Mouse (Mus musculus) liver, postnatal 0 days (tissue): ENCODE measurements at regions not wholly inside any gene's neighbourhood (a gene's known extent, or its start where the extent isn't known, plus 50 kb on each side); places are given as distances from the start of the nearest gene placed in this dataset.

ENCODE experiments used
- CTCF ChIP-seq: sonication (generic); IDR thresholded peaks from 2 replicates; pipeline ENCODE4 v1.5.1; 2016; ENCODE audit warnings: antibody characterized with exemption, low read depth
- EP300 ChIP-seq: IDR thresholded peaks from 2 replicates; pipeline ENCODE4 v1.6.1; 2016; ENCODE audit warnings: antibody characterized with exemption, low read depth, mild to moderate bottlenecking

DNA sequence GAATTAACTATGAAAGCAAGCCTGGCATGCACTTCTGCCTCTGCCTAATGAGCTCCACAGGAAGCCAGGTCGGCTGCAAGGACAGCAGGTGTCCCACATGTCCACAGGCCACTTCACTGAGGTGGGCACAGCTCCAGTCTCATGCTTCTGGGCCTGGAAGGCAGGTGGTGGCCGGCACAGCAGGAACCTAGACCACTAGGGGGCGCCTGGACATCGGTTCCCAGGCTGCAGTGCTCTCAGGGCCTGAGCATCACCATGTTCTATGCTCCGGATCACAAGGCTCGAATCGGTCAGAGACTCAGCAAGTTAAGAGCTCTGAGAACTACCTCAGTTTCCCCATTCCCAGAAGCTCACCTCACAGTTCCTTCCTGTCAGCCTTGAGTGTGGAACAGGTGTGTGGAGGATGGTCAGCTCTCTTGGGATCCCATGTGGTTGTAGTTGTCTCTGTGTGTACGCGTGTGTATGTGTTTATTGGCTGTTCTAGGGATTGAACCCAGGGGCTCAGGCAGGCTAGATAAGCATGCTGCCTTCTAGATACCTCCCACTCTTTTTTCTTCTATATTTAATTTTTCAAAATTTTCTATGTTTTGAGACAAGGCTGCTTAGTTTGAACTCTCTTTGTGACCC, 75.4 kb downstream of the Thnsl1 start:
- TF ChIP-seq CTCF (peak; percentile 79), EP300 (no peak)
